Mouse (Mus musculus) forebrain, embryonic 11.5 days (tissue): ENCODE results near the gene Phox2b. TPM values are rescaled to one million over a fixed set of nuclear protein-coding genes. Genes with fewer than 3 reads are reported as not detected.
A peak's percentile ranks its signal among the peaks of the same experiment; 100 is the strongest.

ENCODE experiments used
- ATAC-seq: fragments of 200-750 bp; cut with Nextera tagmentation; replicated peaks from 2 replicates; pipeline ENCODE4 v1.8.0; 2017; ENCODE audit warnings: moderate TSS enrichment; ENCODE audit not compliant: low FRiP score
- DNase-seq: peaks from one replicate; pipeline ENCODE4 v3.0.0-alpha.2; 2017; ENCODE audit warnings: low spot score
- H3K27ac ChIP-seq: fragments of 300-500 bp; sonication (generic); 2 replicates; pipeline ENCODE4 v1.5.1; 2014; ENCODE audit warnings: low read depth, low read length
- H3K27me3 ChIP-seq: fragments of 300-500 bp; sonication (generic); 2 replicates; pipeline ENCODE4 v1.6.1; 2014; ENCODE audit warnings: mild to moderate bottlenecking, low read length, mixed read lengths; ENCODE audit not compliant: control insufficient read depth, insufficient read depth
- H3K36me3 ChIP-seq: fragments of 300-500 bp; sonication (generic); 2 replicates; pipeline ENCODE4 v1.6.1; 2014; ENCODE audit warnings: mild to moderate bottlenecking, low read length, moderate library complexity, mixed read lengths; ENCODE audit not compliant: control insufficient read depth, insufficient read depth
- H3K4me1 ChIP-seq: fragments of 300-500 bp; sonication (generic); replicated peaks from 2 replicates; pipeline ENCODE4 v1.6.1; 2014; ENCODE audit warnings: low read length, mixed read lengths; ENCODE audit not compliant: control insufficient read depth, insufficient read depth
- H3K4me2 ChIP-seq: fragments of 300-500 bp; sonication (generic); 2 replicates; pipeline ENCODE4 v1.6.1; 2014; ENCODE audit warnings: low read depth, mild to moderate bottlenecking, low read length, moderate library complexity, mixed read lengths; ENCODE audit not compliant: severe bottlenecking
- H3K4me3 ChIP-seq: fragments of 300-500 bp; sonication (generic); 2 replicates; pipeline ENCODE4 v1.5.1; 2014; ENCODE audit warnings: low read depth, low read length
- H3K9ac ChIP-seq: fragments of 300-500 bp; sonication (generic); 2 replicates; pipeline ENCODE4 v1.6.1; 2014; ENCODE audit warnings: low read length
- H3K9me3 ChIP-seq: fragments of 300-500 bp; sonication (generic); 2 replicates; pipeline ENCODE4 v1.6.1; 2016; ENCODE audit warnings: low read length, mixed read lengths; ENCODE audit not compliant: control insufficient read depth
- WGBS: fragments of 180-500 bp; shearing (Covaris S2); extraction: QIAGEN DNeasy Blood & Tissue Kit; methylation state at CpG from one replicate; pipeline ENCODE4 v1.1.7; 2014; 5-methylcytosine and 5-hydroxymethylcytosine counted together
- polyA plus RNA-seq: library from polyadenylated mRNA; unstranded; fragments of >200 nt; fragmentation: Nextera tagmentation; extraction: Ambion mirVana; gene quantifications from 2 replicates; pipeline ENCODE4 v1.2.1, GENCODE M21; 2014

Phox2b gene
- polyA plus RNA-seq, 1 experiment from 2014 or later: not detected

DNA sequence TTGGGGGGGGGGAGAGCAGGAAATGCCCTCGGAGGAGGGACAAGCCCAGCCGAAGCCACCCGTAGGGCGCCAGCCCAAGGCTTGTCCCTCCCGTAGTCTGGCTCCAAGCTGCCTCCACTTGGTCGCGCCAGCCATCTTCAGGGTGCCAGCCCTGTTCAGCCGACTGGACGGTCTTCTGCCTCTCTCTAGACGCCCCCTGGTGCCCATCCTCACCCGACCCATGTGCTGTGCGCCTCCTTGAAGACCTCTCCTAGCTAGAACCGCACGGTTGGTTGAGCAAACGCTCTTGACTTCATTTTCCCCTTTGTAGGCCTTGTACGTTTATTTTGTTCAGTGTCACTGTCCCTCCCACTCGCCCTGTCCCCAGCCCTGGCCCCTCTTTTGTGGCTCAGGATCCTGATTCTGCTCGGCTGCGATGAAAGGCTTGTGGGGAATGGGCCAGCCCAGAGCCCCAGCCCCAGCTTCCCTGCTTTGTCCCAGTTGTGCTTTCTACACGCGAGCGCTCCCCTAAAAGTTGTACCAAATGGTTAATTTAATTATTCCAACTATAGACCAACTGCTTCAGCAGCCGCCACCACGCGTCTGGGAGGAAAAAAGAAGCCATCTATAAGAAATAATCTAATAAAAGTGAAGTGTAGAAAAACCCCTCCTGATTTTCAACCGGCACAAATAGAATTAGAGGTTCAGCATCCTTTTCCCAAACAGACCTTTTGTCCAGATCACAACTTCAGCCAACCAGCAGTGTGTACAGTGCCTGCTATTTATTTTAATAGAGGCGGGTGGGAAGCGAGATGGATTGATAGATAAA, 2.9 kb upstream of the Phox2b start:
- WGBS: 1% methylated on average over 27 of the region's 28 CpGs
- no peak overlapping the region for H3K9ac ChIP-seq
- peak; percentile 80 for DNase-seq

DNA sequence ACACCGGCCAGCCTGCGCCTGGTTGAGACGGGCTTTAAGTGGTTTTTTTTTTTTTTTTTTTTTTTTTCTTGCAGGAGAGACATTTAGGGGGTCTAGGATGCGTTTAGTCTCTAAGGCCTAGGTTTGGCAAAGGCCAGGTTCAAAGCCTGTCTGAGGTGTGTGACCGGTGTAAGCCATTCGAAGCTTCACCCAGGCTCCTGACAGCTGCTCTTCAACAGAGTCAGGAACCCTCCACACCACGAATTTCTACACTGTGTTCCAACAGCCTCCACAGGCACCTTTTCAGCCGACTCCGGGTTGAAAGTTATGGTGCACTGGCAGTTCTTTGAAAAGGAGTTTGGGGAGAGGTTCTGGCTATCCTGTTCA, 2.3 kb upstream of the Phox2b start:
- no peak overlapping the region for H3K27ac ChIP-seq
- no peak overlapping the region for H3K9ac ChIP-seq
- no peak overlapping the region for H3K4me2 ChIP-seq
- DNase-seq: no peak
- no peaks in the 10 kb centered on the region for H3K36me3 ChIP-seq
- no peak overlapping the region for H3K4me3 ChIP-seq
- no peaks in the 10 kb centered on the region for H3K9me3 ChIP-seq
- 3% methylated on average over 9 of the region's 9 CpGs for WGBS
- H3K4me1 ChIP-seq: peaks cover 10% of the 10 kb centered on the region
- peaks cover 72% of the 10 kb centered on the region for H3K27me3 ChIP-seq
- 0 out of 2 replicates have a peak, but pooled peaks have one; percentile 17 for ATAC-seq

More for the DNA sequence above, 2.9 kb upstream of the Phox2b start:
- H3K27ac ChIP-seq: no peak overlapping the region
- no peaks in the 10 kb centered on the region for H3K36me3 ChIP-seq
- 0 out of 2 replicates have a peak overlapping the region, but pooled peaks have one; percentile 29 for H3K4me2 ChIP-seq
- H3K4me1 ChIP-seq: peaks cover 10% of the 10 kb centered on the region
- H3K27me3 ChIP-seq: peaks cover 70% of the 10 kb centered on the region
- no peaks in the 10 kb centered on the region for H3K9me3 ChIP-seq
- H3K4me3 ChIP-seq: no peak overlapping the region
- ATAC-seq: peak; percentile 82

DNA sequence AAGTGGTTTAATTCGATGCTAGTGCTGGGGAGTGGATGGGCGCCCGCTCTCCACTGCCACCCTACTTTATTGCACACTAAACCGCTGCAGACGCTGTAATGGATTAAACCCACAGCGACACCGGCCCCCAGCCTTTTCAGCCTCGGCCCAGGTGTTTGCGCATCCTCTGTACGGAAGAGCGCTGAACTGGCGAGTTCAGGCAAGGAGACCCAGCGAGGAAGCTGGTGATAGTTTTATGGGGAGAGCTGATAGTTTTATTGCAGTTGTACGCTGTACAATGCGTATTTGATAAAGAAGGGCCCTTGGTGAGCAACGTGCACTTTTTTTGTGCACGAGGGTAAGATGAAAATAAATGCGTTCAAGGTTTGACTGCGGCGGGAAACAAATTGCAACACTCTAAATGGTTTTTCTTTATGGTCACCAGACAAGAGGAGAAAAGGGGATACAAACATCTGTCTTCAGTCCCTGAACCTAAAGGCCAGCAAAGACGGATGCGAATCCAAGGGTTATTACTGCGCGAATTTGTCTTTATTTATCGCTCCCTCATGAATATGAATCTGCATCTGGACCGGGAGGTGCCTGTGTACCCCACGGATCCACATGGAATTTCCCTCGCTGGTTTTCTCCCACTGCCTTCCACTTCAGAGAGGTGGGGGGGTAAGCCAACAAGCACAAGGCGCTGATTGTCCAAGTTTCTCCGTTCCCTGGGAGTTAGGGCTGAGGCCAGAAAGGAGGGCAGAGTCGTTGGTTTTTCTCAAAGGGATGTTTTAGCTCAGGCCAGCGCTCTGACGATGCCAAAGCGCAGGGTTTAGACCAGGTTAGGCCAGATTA, 1.7 kb upstream of the Phox2b start:
- Histone ChIP-seq H3K27me3 (peaks cover 77% of the 10 kb centered on the region), H3K4me3 (no peak overlapping the region), H3K9me3 (no peaks in the 10 kb centered on the region), H3K36me3 (no peaks in the 10 kb centered on the region), H3K27ac (no peak overlapping the region), H3K9ac (no peak overlapping the region), H3K4me2 (no peak overlapping the region), H3K4me1 (peaks cover 16% of the 10 kb centered on the region)
- ATAC-seq (0 out of 2 replicates have a peak, but pooled peaks have one; percentile 8), DNase-seq (peak; percentile 59)
- WGBS: 1% methylated on average over 34 of the region's 34 CpGs

DNA sequence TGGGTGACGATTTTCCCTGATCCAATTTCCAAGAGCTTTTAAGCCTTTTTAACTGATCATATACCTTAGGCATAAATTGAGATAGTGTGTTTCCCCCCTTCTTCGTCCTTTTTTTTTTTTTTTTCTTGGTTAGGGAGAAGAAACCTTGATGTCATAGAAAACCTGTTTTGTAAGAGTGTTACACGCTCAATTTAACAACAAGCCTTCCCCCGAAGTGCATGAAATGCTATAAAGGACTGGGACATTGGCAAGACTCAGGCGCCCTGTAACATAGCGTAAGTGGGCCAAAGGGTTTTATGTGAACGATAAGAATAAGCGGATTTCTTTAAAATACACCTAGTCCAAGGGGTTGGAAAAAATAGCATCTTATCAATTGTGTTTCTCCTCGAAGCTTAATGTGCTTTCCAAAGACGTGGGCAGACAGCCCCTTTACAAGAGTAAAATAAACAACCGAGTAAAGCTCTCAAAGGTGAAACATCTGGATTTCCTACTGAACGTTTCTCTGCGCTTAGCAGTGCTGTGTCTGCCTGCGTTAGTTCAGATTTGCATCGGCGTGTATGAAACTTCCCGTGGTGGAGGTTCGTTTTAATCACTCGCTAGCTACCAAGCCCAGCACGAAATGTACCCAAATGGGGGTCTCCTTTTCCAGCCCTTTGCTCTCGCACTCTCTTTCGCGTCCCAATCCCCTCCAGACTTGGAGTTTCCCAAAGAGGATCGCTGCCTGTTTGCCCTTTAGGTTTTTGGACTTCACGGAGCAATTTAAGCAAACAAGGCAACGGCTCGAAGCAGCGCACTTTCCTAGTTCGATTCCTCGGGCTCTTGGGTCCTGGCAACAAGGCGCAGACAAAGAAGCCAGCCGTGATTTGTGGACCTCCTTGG, 531 bp upstream of the Phox2b start:
- DNase-seq (peak; percentile 65), ATAC-seq (no peak)
- H3K27me3 ChIP-seq: peaks cover 84% of the 10 kb centered on the region
- H3K4me1 ChIP-seq: peaks cover 16% of the 10 kb centered on the region
- no peaks in the 10 kb centered on the region for H3K36me3 ChIP-seq
- H3K9me3 ChIP-seq: no peaks in the 10 kb centered on the region
- H3K9ac ChIP-seq: no peak overlapping the region
- H3K4me3 ChIP-seq: no peak overlapping the region
- WGBS: under 1% methylated on average over 32 of the region's 32 CpGs
- no peak overlapping the region for H3K27ac ChIP-seq
- H3K4me2 ChIP-seq: no peak overlapping the region

DNA sequence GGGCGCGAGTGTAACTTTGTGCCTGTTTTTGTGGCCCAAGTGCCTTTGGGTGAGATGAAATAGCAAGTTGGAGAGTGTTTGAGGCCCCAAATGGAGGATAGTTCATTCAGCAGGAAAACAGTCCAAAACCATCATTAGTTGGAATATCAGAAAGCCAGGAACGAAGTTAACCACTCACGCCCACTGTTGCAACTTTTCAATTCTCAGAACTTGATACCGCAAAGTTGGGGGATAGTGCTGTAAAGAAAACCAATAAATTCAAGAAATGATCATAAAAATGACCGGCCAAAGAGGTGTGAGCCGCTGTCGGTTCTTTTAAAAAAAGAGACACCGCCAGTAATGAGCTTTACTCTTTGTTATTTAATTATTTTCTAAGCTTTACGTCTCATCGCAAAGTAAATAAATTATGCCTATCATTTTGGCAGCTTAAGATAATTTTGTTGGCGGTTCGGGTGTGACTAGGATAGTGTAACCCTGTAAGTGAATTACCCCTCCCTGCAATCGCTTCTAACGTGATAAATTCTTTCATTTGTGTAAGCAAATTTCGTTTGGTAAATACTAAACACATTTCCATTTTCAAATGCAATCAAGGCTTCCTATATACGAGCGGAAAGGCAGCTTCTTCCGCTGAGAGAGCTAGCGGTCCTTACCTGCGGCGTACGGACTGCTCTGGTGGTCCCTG, 909 bp downstream of the Phox2b start:
- no peak overlapping the region for H3K4me3 ChIP-seq
- no peak overlapping the region for H3K9ac ChIP-seq
- ATAC-seq: no peak
- H3K9me3 ChIP-seq: no peaks in the 10 kb centered on the region
- H3K4me2 ChIP-seq: no peak overlapping the region
- 2% methylated on average over 23 of the region's 23 CpGs for WGBS
- no peak for DNase-seq
- no peak overlapping the region for H3K27ac ChIP-seq
- H3K36me3 ChIP-seq: no peaks in the 10 kb centered on the region
- H3K27me3 ChIP-seq: peaks cover 81% of the 10 kb centered on the region
- H3K4me1 ChIP-seq: peaks cover 16% of the 10 kb centered on the region

DNA sequence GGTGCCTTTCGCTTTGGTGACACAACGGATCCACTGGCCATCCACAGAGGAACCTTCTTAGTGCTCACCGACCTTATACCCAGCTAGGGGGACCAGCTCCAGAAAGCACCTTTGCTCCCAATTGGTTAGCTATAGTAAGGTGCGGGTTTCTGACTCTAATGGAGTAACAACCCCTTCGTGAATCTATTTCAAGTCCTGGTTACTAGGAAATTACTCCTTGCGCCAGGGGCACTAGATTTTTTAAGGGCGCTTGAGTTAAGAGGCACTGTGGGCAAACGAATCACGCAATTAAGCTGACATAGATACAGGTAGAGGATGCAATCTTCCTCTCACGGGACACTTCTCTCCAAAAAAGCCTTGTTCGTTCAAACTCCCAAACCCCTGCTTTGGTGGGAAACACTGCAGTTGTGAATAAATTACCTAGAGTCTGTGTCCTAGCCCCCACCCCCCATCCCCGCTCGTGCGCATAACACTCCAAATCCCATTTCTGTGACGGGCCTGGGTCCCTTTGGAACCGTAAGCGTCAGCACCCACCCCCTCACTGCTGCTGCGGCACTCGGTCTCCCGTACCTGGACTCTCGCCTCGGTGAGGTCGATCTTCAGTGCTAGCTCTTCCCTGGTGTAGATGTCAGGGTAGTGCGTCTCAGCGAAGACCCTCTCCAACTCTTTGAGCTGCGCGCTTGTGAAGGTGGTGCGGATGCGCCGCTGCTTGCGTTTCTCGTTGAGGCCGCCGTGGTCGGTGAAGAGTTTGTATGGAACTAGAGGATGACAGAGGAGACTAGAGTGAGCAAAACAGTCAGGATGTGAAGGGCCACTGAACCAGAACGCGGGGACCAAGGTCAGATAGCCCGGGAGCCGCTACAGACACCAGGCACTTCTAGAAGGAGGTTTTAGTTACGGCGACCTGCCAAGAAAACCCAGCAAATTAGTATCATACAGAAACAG, 1.7 kb downstream of the Phox2b start:
- no peaks in the 10 kb centered on the region for H3K36me3 ChIP-seq
- peaks cover 15% of the 10 kb centered on the region for H3K4me1 ChIP-seq
- no peak overlapping the region for H3K4me2 ChIP-seq
- H3K4me3 ChIP-seq: no peak overlapping the region
- H3K27ac ChIP-seq: no peak overlapping the region
- no peak overlapping the region for H3K9ac ChIP-seq
- no peaks in the 10 kb centered on the region for H3K9me3 ChIP-seq
- ATAC-seq: no peak
- under 1% methylated on average over 41 of the region's 41 CpGs for WGBS
- peaks cover 80% of the 10 kb centered on the region for H3K27me3 ChIP-seq
- peak; percentile 60 for DNase-seq

DNA sequence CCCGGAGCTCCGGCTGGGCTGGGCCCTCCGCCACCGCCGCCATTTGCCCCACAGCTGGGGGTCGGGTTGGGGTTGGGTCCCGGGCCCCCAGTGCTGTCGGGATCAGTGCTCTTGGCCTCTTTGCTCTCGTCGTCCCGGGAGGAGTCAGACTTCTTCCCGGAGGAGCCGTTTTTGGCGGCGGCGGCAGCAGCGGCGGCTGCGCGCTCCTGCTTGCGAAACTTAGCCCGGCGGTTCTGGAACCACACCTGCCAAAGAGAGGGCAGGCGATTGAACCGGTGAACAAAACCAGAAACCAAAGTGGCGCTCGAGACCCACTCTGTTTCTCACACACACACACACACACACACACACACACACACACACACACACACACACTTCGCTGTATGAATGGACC, 2.7 kb downstream of the Phox2b start:
- H3K36me3 ChIP-seq: no peaks in the 10 kb centered on the region
- 2% methylated on average over 23 of the region's 28 CpGs for WGBS
- DNase-seq (peak; percentile 72), ATAC-seq (0 out of 2 replicates have a peak, but pooled peaks have one; percentile 4)
- H3K9ac ChIP-seq: peak overlapping the region; percentile 43
- peak overlapping the region; percentile 36 for H3K4me3 ChIP-seq
- H3K27ac ChIP-seq: no peak overlapping the region
- peaks cover 78% of the 10 kb centered on the region for H3K27me3 ChIP-seq
- H3K4me1 ChIP-seq: peaks cover 9% of the 10 kb centered on the region; the same call in 1 of the 2 replicates
- no peaks in the 10 kb centered on the region for H3K9me3 ChIP-seq
- peak overlapping the region; percentile 73 for H3K4me2 ChIP-seq
